21 mouse cellular contexts compared by ENCODE assay signal in genomic region chr14:121985477-121985876, GRCm38 (mm10). TPM values are rescaled to one million over a fixed set of nuclear protein-coding genes. Genes with fewer than 3 reads are reported as not detected.
A peak's percentile ranks its signal among the peaks of the same experiment; 100 is the strongest.
DNase-seq lines count a peak whose midpoint lies in the region; ATAC-seq and TF ChIP-seq lines count a peak whose summit lies in the region.
"Had no signal": no experiment of that assay in that cellular context is flagged by ENCODE, and none has a peak within 500 bp of the region (broad histone marks: within the 10 kb centered on the region; RNA-seq: fewer than 3 reads in every experiment).

No protein-coding gene starts in this region.

- no peak for TF ChIP-seq RAD21 in MEL (IDR thresholded peaks at IDR 0.05; ENCODE audit: low read depth, low read length)

- ATAC-seq in common myeloid progenitor, adult 5-6 weeks (replicated peaks; ENCODE audit: low read depth, poor library complexity, severe bottlenecking): peak; percentile 88
- ATAC-seq in monocyte, adult 5-6 weeks (replicated peaks; ENCODE audit: insufficient number of reproducible peaks, low FRiP score, low TSS enrichment, poor library complexity, severe bottlenecking): peak; percentile 75
- ATAC-seq: CD4-positive, CD25-positive, alpha-beta regulatory T cell, adult 4 months; forebrain, postnatal 0 days; Patski had no signal

- WGBS in liver, adult 2 months: 78% methylated on average over 3 of the region's 3 CpGs
- 87% methylated on average over 3 of the region's 3 CpGs for WGBS in cerebellum, adult 2 months

- peak; percentile 29 for DNase-seq in liver, adult 2 months (ENCODE audit: extremely low read depth, low read depth, low spot score)
- no peak for DNase-seq in liver
- peak; percentile 87 for DNase-seq in MEL (ENCODE audit: low read depth, low spot score)
- DNase-seq in cerebellum, adult 2 months: no peak
- no peak for DNase-seq in left cerebral cortex, postnatal 25 days (ENCODE audit: low spot score in 2 of 2)
- no peak for DNase-seq in urinary bladder, postnatal 4 days (ENCODE audit: low spot score in 2 of 2)
- DNase-seq: adrenal gland, postnatal 36 days; cerebellum, postnatal 36 days; forebrain, postnatal 0 days; gastrocnemius, postnatal 25 days; kidney, adult 11 months; lung, postnatal 36 days had no signal

- intact Hi-C loops in left cerebral cortex, postnatal 25 days (cut with DNase I): no loop called here

- no peaks in the 10 kb centered on the region for H3K27me3 ChIP-seq in liver, adult 2 months (ENCODE audit: control insufficient read depth, insufficient read depth, low read length)
- H3K27me3 ChIP-seq in MEL (ENCODE audit: control insufficient read depth in 1 of 2, insufficient read depth in 2 of 2, low read length in 2 of 2): no peaks in the 10 kb centered on the region
- no peaks in the 10 kb centered on the region for H3K27me3 ChIP-seq in cerebellum, adult 2 months (ENCODE audit: control insufficient read depth, insufficient read depth, low read length)
- H3K27me3 ChIP-seq: hindbrain, embryonic 15.5 days; neural tube, embryonic 13.5 days; Patski had no signal

- no peak overlapping the region for H3K9ac ChIP-seq in liver, adult 2 months (ENCODE audit: low read depth, low read length)
- no peak overlapping the region for H3K9ac ChIP-seq in MEL (ENCODE audit: control insufficient read depth, low read depth, low read length, poor library complexity, severe bottlenecking)
- H3K9ac ChIP-seq: forebrain, postnatal 0 days; hindbrain, embryonic 15.5 days; neural tube, embryonic 13.5 days had no signal

- TF ChIP-seq POLR2A in liver, adult 2 months (IDR thresholded peaks at IDR 0.05; ENCODE audit: extremely low read depth, insufficient read depth, low read length): no peak
- no peak for TF ChIP-seq POLR2A in MEL (IDR thresholded peaks at IDR 0.05; ENCODE audit: control insufficient read depth in 1 of 2, insufficient read depth in 1 of 2, low read depth in 1 of 2, low read length in 2 of 2, poor library complexity in 1 of 2)
- TF ChIP-seq POLR2A in cerebellum, adult 2 months (IDR thresholded peaks at IDR 0.05; ENCODE audit: borderline replicate concordance, insufficient read depth, low read length): no peak

- H3K36me3 ChIP-seq in liver, adult 2 months (ENCODE audit: control insufficient read depth, insufficient read depth, low read length): no peaks in the 10 kb centered on the region; the same call in 1 of the 2 replicates
- H3K36me3 ChIP-seq in MEL (ENCODE audit: control insufficient read depth in 1 of 2, insufficient read depth in 2 of 2, low read length in 2 of 2): peaks cover 0 to 18% of the 10 kb centered on the region in 2 experiments; a peak in 2 of 4 replicates
- H3K36me3 ChIP-seq: hindbrain, embryonic 15.5 days; neural tube, embryonic 13.5 days had no signal

- no peak overlapping the region for H3K27ac ChIP-seq in liver, adult 2 months (replicated peaks; ENCODE audit: insufficient read depth, low read depth, low read length)
- H3K27ac ChIP-seq in MEL (ENCODE audit: control insufficient read depth, low read depth, low read length): peak overlapping the region; percentile 37; the same call in 1 of the 2 replicates
- no peak overlapping the region for H3K27ac ChIP-seq in cerebellum, adult 2 months (ENCODE audit: insufficient read depth, low read length)
- H3K27ac ChIP-seq: hindbrain, embryonic 15.5 days; neural tube, embryonic 13.5 days had no signal

- H3K4me3 ChIP-seq in liver, adult 2 months (ENCODE audit: insufficient read depth, low read depth, low read length): no peak overlapping the region
- no peak overlapping the region for H3K4me3 ChIP-seq in MEL (ENCODE audit: control insufficient read depth in 1 of 2, insufficient read depth in 1 of 2, low read depth in 2 of 2, low read length in 2 of 2)
- no peak overlapping the region for H3K4me3 ChIP-seq in cerebellum, adult 2 months (replicated peaks; ENCODE audit: insufficient read depth, low read depth, low read length)
- H3K4me3 ChIP-seq: hindbrain, embryonic 15.5 days; neural tube, embryonic 13.5 days had no signal

- no peak for TF ChIP-seq CTCF in liver, adult 2 months (IDR thresholded peaks at IDR 0.05; ENCODE audit: low read depth, low read length)
- no peak for TF ChIP-seq CTCF in MEL (IDR thresholded peaks at IDR 0.05 in 2 of 3, conservative IDR thresholded peaks at IDR 0.05 in 1 of 3; ENCODE audit: control insufficient read depth in 1 of 3, insufficient read depth in 1 of 3, low read depth in 2 of 3, low read length in 3 of 3, poor library complexity in 1 of 3, severe bottlenecking in 1 of 3)
- TF ChIP-seq CTCF in cerebellum, adult 2 months (IDR thresholded peaks at IDR 0.05; ENCODE audit: borderline replicate concordance, insufficient read depth, low read depth, low read length): no peak

- peaks cover 8% of the 10 kb centered on the region for H3K4me1 ChIP-seq in liver, adult 2 months (ENCODE audit: control insufficient read depth, insufficient read depth, low read length)
- H3K4me1 ChIP-seq in MEL (ENCODE audit: control insufficient read depth in 1 of 2, insufficient read depth in 2 of 2, low read length in 2 of 2): peaks cover 8 to 12% of the 10 kb centered on the region in 2 experiments
- peaks cover 4% of the 10 kb centered on the region for H3K4me1 ChIP-seq in cerebellum, adult 2 months (ENCODE audit: control insufficient read depth, insufficient read depth, low read length)
- H3K4me1 ChIP-seq: hindbrain, embryonic 15.5 days had no signal

- TF ChIP-seq EP300 in MEL (IDR thresholded peaks at IDR 0.05; ENCODE audit: low read depth in 1 of 2, low read length in 2 of 2): peak; percentile 53 to 83

- H3K79me2 ChIP-seq in liver, adult 2 months (ENCODE audit: control insufficient read depth, insufficient read depth, low read length): no peaks in the 10 kb centered on the region
- H3K79me2 ChIP-seq in MEL (ENCODE audit: control insufficient read depth, insufficient read depth, low read length, poor library complexity): no peaks in the 10 kb centered on the region

- no peaks in the 10 kb centered on the region for H3K9me3 ChIP-seq in MEL (replicated peaks; ENCODE audit: insufficient read depth, low read length)
- H3K9me3 ChIP-seq: hindbrain, embryonic 15.5 days; neural tube, embryonic 13.5 days had no signal

TF ChIP-seq in MEL, 35 proteins besides CTCF, POLR2A, EP300 and RAD21:
- peak; percentile 32; the same call in 1 of the 2 replicates for TF ChIP-seq TBP (IDR thresholded peaks at IDR 0.05; ENCODE audit: low read depth, low read length)
- TF ChIP-seq ETS1 (IDR thresholded peaks at IDR 0.05; ENCODE audit: low read depth, low read length): 0 out of 2 replicates have a peak, but pooled peaks have one; percentile 32
- TF ChIP-seq GATA1 (IDR thresholded peaks at IDR 0.05; ENCODE audit: low read depth, low read length): peak; percentile 66
- TF ChIP-seq TAL1 (IDR thresholded peaks at IDR 0.05; ENCODE audit: low read length): peak; percentile 67
- no peak for TF ChIP-seq ZNF384 (IDR thresholded peaks at IDR 0.05; ENCODE audit: low read depth, low read length)
- 0 out of 2 replicates have a peak, but pooled peaks have one; percentile 42 for TF ChIP-seq RCOR1 (IDR thresholded peaks at IDR 0.05; ENCODE audit: low read depth, low read length)
- TF ChIP-seq UBTF (IDR thresholded peaks at IDR 0.05; ENCODE audit: borderline replicate concordance, insufficient read depth, low read depth, low read length): no peak
- 0 out of 2 replicates have a peak, but pooled peaks have one; percentile 15 for TF ChIP-seq TCF12 (IDR thresholded peaks at IDR 0.05; ENCODE audit: low read depth, low read length)

RNA-seq across cellular contexts. Expression of gene Gpr183, which starts 20.5 kb away (rescaled TPM):
- 0.37 and 0.67 TPM in 2 replicates for total RNA-seq in liver, adult 2 months (2014; rRNA removed)
- polyA plus RNA-seq in liver, adult 2 months (2012; rRNA removed): 0.17 and 0.26 TPM in 2 replicates
- total RNA-seq in MEL (2012; rRNA removed): 0.04 and 0.07 TPM in 2 replicates
- under 1 TPM in 1 of 2 experiments, not detected in 1; 0.06 TPM for polyA plus RNA-seq in MEL (2012; ENCODE audit: insufficient read depth in 1 of 2, insufficient read length in 2 of 2, low read depth in 1 of 2, low replicate concordance in 2 of 2, missing spikeins in 1 of 2)
- 2.9 and 8.1 TPM in 2 replicates for total RNA-seq in common myeloid progenitor, adult 5-6 weeks (2017)
- total RNA-seq in monocyte, adult 5-6 weeks (2017): 14.6 to 34.3 TPM (median 25.6 TPM) in 3 replicates
- polyA plus RNA-seq in cerebellum, adult 2 months (2012; rRNA removed): 0.33 and 0.52 TPM in 2 replicates
- 1 to 10 TPM in 1 of 2 experiments, under 1 TPM in 1; 0.96 to 1.7 TPM for total RNA-seq in left cerebral cortex, postnatal 25 days (2021)
- polyA plus RNA-seq: Patski had no signal

RNA-seq across cellular contexts. Expression of gene Timm8a2, which starts 49.0 kb away (rescaled TPM):
- not detected in 2 replicates for total RNA-seq in liver, adult 2 months (2014; rRNA removed)
- polyA plus RNA-seq in liver, adult 2 months (2012; rRNA removed): not detected in 2 replicates
- not detected in 2 replicates for total RNA-seq in MEL (2012; rRNA removed)
- polyA plus RNA-seq in MEL (2012; ENCODE audit: insufficient read depth in 1 of 2, insufficient read length in 2 of 2, low read depth in 1 of 2, low replicate concordance in 2 of 2, missing spikeins in 1 of 2): under 1 TPM in 1 of 2 experiments, not detected in 1; 0.18 TPM
- not detected in 2 replicates for total RNA-seq in common myeloid progenitor, adult 5-6 weeks (2017)
- not detected in 3 replicates for total RNA-seq in monocyte, adult 5-6 weeks (2017)
- 0.28 and 0.29 TPM in 2 replicates for polyA plus RNA-seq in cerebellum, adult 2 months (2012; rRNA removed)
- total RNA-seq in left cerebral cortex, postnatal 25 days (2021): not detected
- total RNA-seq: adrenal gland, postnatal 36 days; forebrain, postnatal 0 days; gastrocnemius, postnatal 25 days had no signal
- polyA plus RNA-seq: CD4-positive, CD25-positive, alpha-beta regulatory T cell, adult 4 months; embryonic facial prominence, embryonic 11.5 days; forebrain, postnatal 0 days; heart, embryonic 14.5 days; hindbrain, embryonic 15.5 days; large intestine, adult 2 months; neural tube, embryonic 13.5 days; Patski had no signal

Comparison
In these comparisons a context has a peak if more than half of its experiments do, and no peak if none do; other contexts are left out.
1. DNase-seq: peak in liver, adult 2 months (single experiment) and MEL (single experiment); none in liver (single experiment), cerebellum, adult 2 months (0 of 2), left cerebral cortex, postnatal 25 days (0 of 2) and urinary bladder, postnatal 4 days (0 of 2).